30 mouse cellular contexts compared by ENCODE assay signal in genomic region chr16:48283517-48283916, GRCm38 (mm10). TPM values are rescaled to one million over a fixed set of nuclear protein-coding genes. Genes with fewer than 3 reads are reported as not detected.
A peak's percentile ranks its signal among the peaks of the same experiment; 100 is the strongest.
DNase-seq lines count a peak whose midpoint lies in the region; ATAC-seq and TF ChIP-seq lines count a peak whose summit lies in the region.
"Had no signal": no experiment of that assay in that cellular context is flagged by ENCODE, and none has a peak within 500 bp of the region (broad histone marks: within the 10 kb centered on the region; RNA-seq: fewer than 3 reads in every experiment).

Dppa4 (plus strand) TSS chr16:48283733.

- peaks cover 28% of the 10 kb centered on the region for H3K36me3 ChIP-seq in E14TG2a.4 (ENCODE audit: insufficient read depth, low read length)
- no peaks in the 10 kb centered on the region for H3K36me3 ChIP-seq in intestine, embryonic 15.5 days
- H3K36me3 ChIP-seq: forebrain, embryonic 10.5 days; hindbrain, embryonic 13.5 days had no signal

- H3K4me2 ChIP-seq in intestine, embryonic 15.5 days (replicated peaks) = no peak within 1 kb of the TSS
- H3K4me2 ChIP-seq: forebrain, embryonic 13.5 days; heart, embryonic 11.5 days; hindbrain, embryonic 13.5 days had no signal

- peak within 1 kb of the TSS; percentile 87 for H3K4me3 ChIP-seq in E14TG2a.4 (replicated peaks; ENCODE audit: low read length)
- H3K4me3 ChIP-seq in intestine, embryonic 15.5 days (replicated peaks) = no peak within 1 kb of the TSS
- H3K4me3 ChIP-seq: forebrain, embryonic 10.5 days; forebrain, embryonic 13.5 days; gastrocnemius, adult 2 months; hindbrain, embryonic 13.5 days had no signal

- H3K4me1 ChIP-seq in E14TG2a.4 (replicated peaks; ENCODE audit: low read depth, low read length) = peaks cover 55% of the 10 kb centered on the region
- H3K4me1 ChIP-seq in intestine, embryonic 15.5 days (replicated peaks) = no peaks in the 10 kb centered on the region
- H3K4me1 ChIP-seq: forebrain, embryonic 10.5 days; forebrain, embryonic 13.5 days; hindbrain, embryonic 13.5 days had no signal

- TF ChIP-seq CTCF in E14TG2a.4 (conservative IDR thresholded peaks at IDR 0.05; ENCODE audit: low read length) = no peak

- H3K27ac ChIP-seq in intestine, embryonic 15.5 days = no peak within 1 kb of the TSS
- H3K27ac ChIP-seq: forebrain, embryonic 10.5 days; forebrain, embryonic 13.5 days; gastrocnemius, adult 2 months; hindbrain, embryonic 13.5 days; hindbrain, postnatal 0 days had no signal

- no peak for ATAC-seq in frontal cortex, adult (ENCODE audit: low TSS enrichment)
- ATAC-seq in intestine, embryonic 15.5 days = no peak
- ATAC-seq: forebrain, embryonic 13.5 days; forebrain, embryonic 16.5 days; hindbrain, postnatal 0 days; inflammation-experienced regulatory T-cells, adult 6 months; intestine, postnatal 0 days had no signal

- H3K9me3 ChIP-seq in E14TG2a.4 (ENCODE audit: low read length) = no peaks in the 10 kb centered on the region
- H3K9me3 ChIP-seq in intestine, embryonic 15.5 days = no peaks in the 10 kb centered on the region
- H3K9me3 ChIP-seq: forebrain, embryonic 10.5 days; forebrain, embryonic 13.5 days; hindbrain, embryonic 13.5 days had no signal

- WGBS in intestine, embryonic 15.5 days = 84% methylated on average over 4 of the region's 4 CpGs

- no peak within 1 kb of the TSS for H3K9ac ChIP-seq in intestine, embryonic 15.5 days
- H3K9ac ChIP-seq: forebrain, embryonic 13.5 days; hindbrain, embryonic 13.5 days had no signal

- DNase-seq in ES-CJ7 (ENCODE audit: low read depth, low spot score) (peak; percentile 74), R1 (ENCODE audit: low read depth, low spot score) (peak; percentile 93)
- no peak for DNase-seq in yolk sac, embryonic 10.5 days (ENCODE audit: low spot score)
- DNase-seq: adrenal gland, adult 8-10 months; adrenal gland, postnatal 25 days; B cell, adult 2 months; cerebellum, adult 18-20 months; cerebellum, adult 9-10 months; cerebellum, postnatal 14 days; gastrocnemius, adult 2 months; gastrocnemius, postnatal 14 days; heart, adult 11 months; kidney, adult 2 months had no signal

- no peaks in the 10 kb centered on the region for H3K27me3 ChIP-seq in E14TG2a.4 (ENCODE audit: insufficient read depth, low read length)
- H3K27me3 ChIP-seq in intestine, embryonic 15.5 days (replicated peaks) = no peaks in the 10 kb centered on the region
- H3K27me3 ChIP-seq: CH12.LX; forebrain, embryonic 13.5 days; hindbrain, embryonic 13.5 days had no signal

RNA-seq across cellular contexts. Expression of gene Dppa4, which starts in this region (rescaled TPM):
- polyA plus RNA-seq in intestine, embryonic 15.5 days (2015; fragmentation: Nextera tagmentation; extraction: Ambion mirVana) = not detected in 2 replicates
- polyA plus RNA-seq: embryonic facial prominence, embryonic 11.5 days; embryonic facial prominence, embryonic 14.5 days; forebrain, embryonic 10.5 days; forebrain, embryonic 13.5 days; forebrain, embryonic 16.5 days; frontal cortex, adult 2 months; heart, embryonic 11.5 days; heart, embryonic 14.5 days; heart, postnatal 0 days; hindbrain, embryonic 13.5 days; hindbrain, postnatal 0 days; inflammation-experienced regulatory T-cells, adult 6 months; intestine, postnatal 0 days; kidney, adult 2 months had no signal
